Mouse (Mus musculus) monocyte, adult 2 months (primary cell): Measurements from ENCODE around the gene Anapc15.
A peak's percentile ranks its signal among the peaks of the same experiment; 100 is the strongest.

Experiments used
- DNase-seq, 2 experiments: peaks; one replicate each; pipeline ENCODE4 v3.0.0; 2022; ENCODE audit warnings: low spot score in 2 of 2, low read depth in 1 of 2

The Anapc15 gene

GRCm38 (mm10) chr7:101863415-101863814 is at the start of gene Anapc15:
TSS of gene Anapc15 (plus strand) at chr7:101863715.
- no peak for DNase-seq

DNA sequence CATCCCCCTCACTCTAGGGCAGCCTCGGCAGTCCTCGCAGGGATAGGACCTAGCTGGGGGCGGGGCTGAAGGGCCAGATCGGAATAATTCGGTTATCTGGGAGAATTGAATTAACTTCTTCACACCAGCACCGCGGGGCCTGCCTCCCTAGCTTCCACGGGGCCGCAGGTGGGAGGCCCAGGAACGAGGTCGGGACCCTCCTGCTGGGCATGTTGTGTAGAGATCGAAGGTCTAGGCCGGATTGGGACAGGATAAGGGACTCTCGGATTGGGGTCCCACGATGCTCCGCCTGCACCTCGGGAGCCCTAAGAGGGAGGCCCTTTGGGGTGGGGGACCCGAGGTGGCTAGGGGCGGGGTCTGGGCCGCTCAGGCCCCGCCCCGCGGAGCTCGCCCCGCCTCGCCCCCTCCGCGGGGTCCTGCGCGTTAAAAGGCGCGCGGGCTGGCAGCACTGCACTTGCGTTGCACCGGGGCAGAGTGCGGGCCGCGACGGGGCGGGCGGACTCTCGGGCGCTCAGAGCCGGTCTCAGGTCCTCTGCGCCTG is 45.6 kb upstream of the Anapc15 start, which contains the start of gene Phox2a:
Gene Phox2a, plus strand, starts transcription at position 453 of the 541 bp plus-strand sequence.
- DNase-seq, result no peak

DNA sequence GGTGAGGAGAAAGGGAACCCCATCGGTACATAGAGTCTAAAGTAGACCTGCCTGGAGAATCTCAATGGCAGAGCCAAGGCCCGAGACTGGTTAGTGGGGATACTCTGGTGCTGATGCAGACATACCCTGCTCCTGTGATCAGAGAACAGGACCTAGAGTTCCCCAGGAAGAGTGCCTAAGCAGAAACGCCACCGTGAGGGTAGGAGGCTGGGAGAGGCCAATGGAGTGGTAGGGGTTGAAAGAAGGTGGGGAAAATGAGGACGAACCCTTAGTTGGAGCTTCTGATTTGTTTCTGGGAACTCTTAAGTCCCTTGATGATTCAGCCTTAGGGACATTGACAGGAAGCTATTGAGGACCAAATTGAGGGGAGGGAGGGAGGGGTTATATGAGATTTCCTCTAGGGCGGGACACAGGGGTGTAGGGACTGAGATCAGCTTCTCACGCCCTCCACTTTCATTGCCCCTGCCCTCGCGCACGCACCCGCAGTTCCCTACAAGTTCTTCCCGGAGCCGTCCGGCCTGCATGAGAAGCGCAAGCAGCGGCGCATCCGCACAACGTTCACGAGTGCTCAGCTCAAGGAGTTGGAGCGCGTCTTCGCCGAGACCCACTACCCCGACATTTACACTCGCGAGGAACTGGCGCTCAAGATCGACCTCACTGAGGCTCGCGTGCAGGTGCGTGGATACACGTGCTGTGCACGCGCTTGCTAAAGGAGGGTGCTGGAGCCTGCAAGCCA is 43.1 kb upstream of the Anapc15 start:
- DNase-seq, result no peak

DNA sequence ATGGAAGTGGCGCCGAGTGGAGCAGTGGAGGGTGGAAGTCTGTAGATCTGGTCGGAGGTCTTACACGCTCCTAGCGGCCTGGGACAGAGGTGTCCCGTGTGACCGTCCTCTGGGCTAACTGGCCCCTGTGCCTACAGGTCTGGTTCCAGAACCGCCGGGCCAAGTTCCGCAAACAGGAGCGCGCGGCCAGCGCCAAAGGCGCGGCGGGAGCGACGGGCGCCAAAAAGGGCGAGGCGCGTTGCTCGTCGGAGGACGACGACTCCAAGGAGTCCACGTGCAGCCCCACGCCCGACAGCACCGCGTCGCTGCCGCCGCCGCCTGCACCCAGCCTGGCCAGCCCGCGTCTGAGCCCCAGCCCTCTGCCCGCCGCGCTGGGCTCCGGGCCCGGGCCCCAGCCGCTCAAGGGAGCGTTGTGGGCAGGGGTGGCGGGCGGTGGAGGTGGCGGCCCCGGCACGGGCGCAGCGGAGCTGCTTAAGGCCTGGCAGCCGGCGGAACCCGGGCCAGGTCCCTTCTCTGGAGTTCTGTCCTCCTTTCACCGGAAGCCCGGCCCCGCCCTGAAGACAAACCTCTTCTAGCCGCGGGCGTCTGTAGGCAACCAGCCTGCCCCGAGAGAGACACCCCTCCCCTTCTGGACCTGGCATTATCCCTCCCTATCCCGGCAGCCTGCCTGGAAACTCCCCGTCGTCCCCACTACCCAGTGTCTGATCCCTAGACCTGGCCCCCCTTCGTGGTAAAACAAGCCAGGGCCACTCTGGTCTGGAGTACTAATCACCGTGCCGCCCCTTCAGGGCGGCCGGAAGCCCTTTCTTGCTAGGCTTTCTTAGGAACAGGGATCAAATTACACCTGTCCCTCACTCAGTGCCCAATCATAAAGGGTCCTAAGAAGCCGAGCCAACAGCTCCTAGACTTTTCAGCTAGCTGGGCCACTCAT is 41.7 kb upstream of the Anapc15 start:
- DNase-seq, result no peak

GRCm38 (mm10) chr7:101822836-101823757 is 40.4 kb upstream of the Anapc15 start:
- no peak for DNase-seq

- DNase-seq, result no peak
Observed at GRCm38 (mm10) chr7:101823758-101824630, 39.5 kb upstream of the Anapc15 start.

DNA sequence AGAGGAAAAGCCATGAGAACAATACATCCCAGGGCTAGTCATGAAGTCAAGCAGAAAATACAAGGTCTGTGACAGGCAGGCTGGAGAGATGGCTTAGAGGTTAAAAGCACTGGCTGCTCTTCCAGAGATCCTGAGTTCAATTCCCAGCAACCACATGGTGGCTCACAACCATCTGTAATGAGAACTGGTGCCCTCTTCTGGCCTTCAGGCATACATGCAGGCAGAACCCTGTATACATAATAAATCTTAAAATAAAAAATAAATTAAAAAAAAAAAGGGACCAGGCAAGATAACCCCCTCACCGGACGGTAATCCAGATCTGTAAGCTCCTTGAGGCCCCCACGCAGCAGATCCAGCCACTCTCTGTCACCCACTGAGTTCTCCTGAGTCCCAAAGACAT is 33.1 kb upstream of the Anapc15 start:
- no peak for DNase-seq

- no peak for DNase-seq
Observed at GRCm38 (mm10) chr7:101831437-101831836, 32.1 kb upstream of the Anapc15 start.

GRCm38 (mm10) chr7:101832372-101832771 is 31.1 kb upstream of the Anapc15 start:
- DNase-seq, result no peak

- DNase-seq, result no peak
Observed at GRCm38 (mm10) chr7:101833352-101833751, 30.2 kb upstream of the Anapc15 start.

DNA sequence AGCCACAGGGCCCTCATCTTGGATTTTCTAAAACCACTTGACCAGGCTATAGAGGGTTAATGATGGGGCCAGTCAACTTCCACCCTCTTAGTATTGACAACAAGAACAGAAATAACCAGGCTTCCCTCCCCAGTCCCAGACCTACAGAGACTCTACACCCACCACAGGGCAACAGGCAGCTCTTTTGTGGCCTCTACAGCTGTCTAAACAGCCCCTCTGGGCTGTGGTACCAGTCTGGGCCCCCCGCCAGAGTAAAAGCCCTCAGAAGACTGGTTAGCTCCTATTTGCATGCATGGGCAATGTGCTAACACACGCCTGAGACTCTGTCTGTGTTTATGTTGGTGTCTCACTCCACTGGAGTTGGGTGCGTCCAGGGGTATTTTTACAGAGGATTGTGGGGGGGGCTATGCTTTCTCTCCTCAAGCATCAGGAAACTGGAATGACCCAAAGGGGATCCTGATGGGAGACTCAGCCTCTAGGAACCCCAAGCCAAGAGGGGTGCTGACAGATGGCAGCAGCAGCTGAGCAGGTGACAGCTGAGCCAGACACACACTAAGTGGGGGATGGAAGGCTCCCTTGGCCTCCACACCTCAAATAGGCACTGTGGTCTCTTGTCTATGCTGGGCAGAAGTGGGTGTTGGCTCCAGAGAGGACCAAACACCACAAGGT is 29.5 kb upstream of the Anapc15 start:
- no peak for DNase-seq

GRCm38 (mm10) chr7:101834903-101835302 is 28.6 kb upstream of the Anapc15 start:
- no peak for DNase-seq

- DNase-seq, result no peak
Observed at GRCm38 (mm10) chr7:101835457-101836109, 27.9 kb upstream of the Anapc15 start.

- peak in 1 of 2 experiments; percentile 27 for DNase-seq
Observed at GRCm38 (mm10) chr7:101836271-101837153, 27.0 kb upstream of the Anapc15 start.

- no peak for DNase-seq
Observed at GRCm38 (mm10) chr7:101837154-101837605, 26.3 kb upstream of the Anapc15 start.

DNA sequence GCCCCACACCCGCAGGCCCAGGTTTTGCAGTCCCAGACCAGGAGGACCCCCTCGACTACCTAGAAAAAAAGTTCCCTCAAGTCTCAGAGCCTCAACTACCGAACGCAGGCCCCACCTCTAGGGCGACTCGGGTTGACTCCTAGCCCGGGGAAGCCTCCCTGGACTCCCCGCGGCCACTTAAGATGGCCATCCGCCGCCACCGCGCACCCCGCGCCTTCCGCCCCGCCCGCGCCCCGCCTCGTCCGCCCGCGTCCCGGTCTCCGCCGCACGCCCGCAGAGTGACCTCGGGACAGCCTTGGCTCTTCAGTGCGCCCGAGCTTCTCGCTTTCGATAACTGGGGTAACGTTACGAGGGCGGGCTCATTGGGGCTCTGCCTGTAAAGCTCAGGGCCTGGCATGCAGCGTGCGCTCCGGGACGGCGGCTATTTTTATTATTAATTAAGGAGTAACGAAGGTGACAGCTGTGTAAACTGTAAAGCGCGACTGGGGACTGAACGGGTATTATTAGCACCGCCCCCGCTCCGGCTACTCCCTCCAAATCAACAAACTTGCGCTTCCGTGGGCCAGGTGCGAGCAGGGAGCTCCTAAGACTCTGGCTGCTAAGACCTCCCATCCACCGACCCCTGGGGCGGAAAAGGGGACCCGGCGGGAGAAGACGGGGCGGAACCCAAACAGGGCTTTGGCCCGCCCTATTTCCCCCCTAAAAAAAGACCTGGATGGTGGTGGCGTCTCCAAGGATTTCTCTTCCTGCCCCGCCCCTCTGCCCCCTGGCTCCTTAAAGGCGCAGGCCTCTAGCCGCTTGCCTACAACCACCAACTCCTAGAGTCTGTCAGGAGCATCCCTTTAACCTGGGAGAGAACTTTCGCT is 25.7 kb upstream of the Anapc15 start, which contains the start of gene Inppl1:
Gene Inppl1, minus strand, starts transcription at position 624 of the 866 bp plus-strand sequence.
- peak in 1 of 2 experiments; percentile 28 for DNase-seq
